Mouse (Mus musculus) CH12.LX (cell line): ENCODE results near the gene Olfr805. TPM values are rescaled to one million over a fixed set of nuclear protein-coding genes. Genes with fewer than 3 reads are reported as not detected.

ENCODE experiments used
- DNase-seq: peaks from one replicate; pipeline ENCODE4 v3.0.0-alpha.2; 2013; ENCODE audit errors: extremely low read depth
- H3K27ac ChIP-seq: 2 replicates; pipeline ENCODE4 v1.5.1; 2012; ENCODE audit warnings: low read depth, mild to moderate bottlenecking, control low read depth, moderate library complexity; ENCODE audit not compliant: insufficient read depth
- H3K27me3 ChIP-seq: replicated peaks from 2 replicates; pipeline ENCODE3; 2012; ENCODE audit warnings: inconsistent platforms
- H3K36me3 ChIP-seq, 2 experiments: replicated peaks in 1 of 2; 2 replicates each; pipeline versions ENCODE3 to v1.6.1; 2012; ENCODE audit warnings: inconsistent platforms in 1 of 2, low read length in 1 of 2, mild to moderate bottlenecking in 1 of 2, mixed read lengths in 1 of 2, moderate library complexity in 1 of 2; ENCODE audit not compliant: control insufficient read depth in 1 of 2, insufficient read depth in 1 of 2
- H3K4me1 ChIP-seq, 2 experiments: 2 replicates each; pipeline ENCODE4 v1.6.1; 2012; ENCODE audit warnings: inconsistent platforms in 1 of 2, moderate library complexity in 1 of 2; ENCODE audit not compliant: insufficient read depth in 2 of 2, control insufficient read depth in 1 of 2
- H3K4me2 ChIP-seq: 2 replicates; pipeline ENCODE4 v1.6.1; 2012; ENCODE audit warnings: low read depth, mild to moderate bottlenecking, control low read depth; ENCODE audit not compliant: poor library complexity, insufficient read depth, severe bottlenecking
- H3K4me3 ChIP-seq, 3 experiments: fragments of 150-350 bp in 1 of 3; sonication (generic) in 1 of 3; replicated peaks in 1 of 3; 2 replicates each; pipeline versions ENCODE3 to v1.5.1; 2011 to 2012; ENCODE audit warnings: low read depth in 2 of 3, low read length in 2 of 3, mild to moderate bottlenecking in 2 of 3, moderate library complexity in 2 of 3, control low read depth in 1 of 3, improper control_type of control experiment in 1 of 3, inconsistent platforms in 1 of 3, mixed read lengths in 1 of 3; ENCODE audit not compliant: poor library complexity in 1 of 3
- H3K79me2 ChIP-seq: replicated peaks from 2 replicates; pipeline ENCODE4 v1.6.1; 2012; ENCODE audit warnings: mild to moderate bottlenecking, moderate library complexity; ENCODE audit not compliant: control insufficient read depth, poor library complexity, insufficient read depth, severe bottlenecking; ENCODE audit errors: extremely low read depth
- H3K9ac ChIP-seq: 2 replicates; pipeline ENCODE4 v1.6.1; 2012; ENCODE audit warnings: low read depth, mild to moderate bottlenecking, control low read depth, moderate library complexity; ENCODE audit not compliant: insufficient read depth
- H3K9me3 ChIP-seq: replicated peaks from 2 replicates; pipeline ENCODE3; 2012; ENCODE audit warnings: low read length, inconsistent platforms, mixed read lengths
- BHLHE40 ChIP-seq: IDR thresholded peaks from 2 replicates; pipeline ENCODE4 v1.6.1; 2011; ENCODE audit warnings: mild to moderate bottlenecking, low read depth, low read length, improper control_type of control experiment
- CHD1 ChIP-seq: IDR thresholded peaks from 2 replicates; pipeline ENCODE4 v1.6.1; 2012; ENCODE audit warnings: low read depth, low read length, improper control_type of control experiment, inconsistent platforms
- CHD2 ChIP-seq: IDR thresholded peaks from 2 replicates; pipeline ENCODE4 v1.6.1; 2011; ENCODE audit warnings: low read length, improper control_type of control experiment
- EP300 ChIP-seq: IDR thresholded peaks from 2 replicates; pipeline ENCODE4 v1.6.1; 2011; ENCODE audit warnings: low read length, improper control_type of control experiment
- IRF4 ChIP-seq: IDR thresholded peaks from 2 replicates; pipeline ENCODE4 v1.6.1; 2014; ENCODE audit warnings: low read depth, mild to moderate bottlenecking, inconsistent platforms, low read length, improper control_type of control experiment
- JUN ChIP-seq: IDR thresholded peaks from 2 replicates; pipeline ENCODE4 v1.6.1; 2011; ENCODE audit warnings: low read depth, mild to moderate bottlenecking, low read length, improper control_type of control experiment, moderate library complexity; ENCODE audit not compliant: insufficient read depth
- JUND ChIP-seq: conservative IDR thresholded peaks from 2 replicates; pipeline ENCODE4 v1.6.1; 2011; ENCODE audit warnings: low read depth, low read length, improper control_type of control experiment
- MAFK ChIP-seq: IDR thresholded peaks from 2 replicates; pipeline ENCODE4 v1.6.1; 2011; ENCODE audit warnings: low read length, improper control_type of control experiment; ENCODE audit not compliant: insufficient replicate concordance
- MEF2A ChIP-seq: IDR thresholded peaks from 2 replicates; pipeline ENCODE4 v1.6.1; 2014; ENCODE audit warnings: low read depth, mild to moderate bottlenecking, inconsistent platforms, low read length, improper control_type of control experiment, borderline replicate concordance
- NELFE ChIP-seq: IDR thresholded peaks from 2 replicates; pipeline ENCODE4 v1.6.1; 2011; ENCODE audit warnings: low read depth, low read length, improper control_type of control experiment
- POLR2A ChIP-seq: IDR thresholded peaks from 2 replicates; pipeline ENCODE4 v1.6.1; 2011; ENCODE audit warnings: low read depth, mild to moderate bottlenecking, improper control_type of control experiment, low read length
- POLR2AphosphoS2 ChIP-seq: IDR thresholded peaks from 2 replicates; pipeline ENCODE4 v1.6.1; 2011; ENCODE audit warnings: low read depth, low read length, improper control_type of control experiment
- RAD21 ChIP-seq: IDR thresholded peaks from 2 replicates; pipeline ENCODE4 v1.6.1; 2011; ENCODE audit warnings: low read depth, mild to moderate bottlenecking, low read length, improper control_type of control experiment, moderate library complexity
- SIN3A ChIP-seq: IDR thresholded peaks from 2 replicates; pipeline ENCODE4 v1.6.1; 2012; ENCODE audit warnings: low read length, improper control_type of control experiment, inconsistent platforms
- UBTF ChIP-seq: IDR thresholded peaks from 2 replicates; pipeline ENCODE4 v1.6.1; 2012; ENCODE audit warnings: low read depth, mild to moderate bottlenecking, inconsistent platforms, low read length, improper control_type of control experiment, moderate library complexity
- USF1 ChIP-seq: IDR thresholded peaks from 2 replicates; pipeline ENCODE4 v1.6.1; 2014; ENCODE audit warnings: low read depth, mild to moderate bottlenecking, inconsistent platforms, low read length, improper control_type of control experiment
- ZMIZ1 ChIP-seq: IDR thresholded peaks from 2 replicates; pipeline ENCODE4 v1.6.1; 2012; ENCODE audit warnings: low read depth, mild to moderate bottlenecking, inconsistent platforms, low read length, improper control_type of control experiment
- dilution Hi-C: fragments of 300-500 bp; cut with MboI; formaldehyde crosslinking; loops from 2 replicates; pipeline ENCODE4 v1.14.3; 2020; ENCODE audit warnings: low sequenced_read_pairs; ENCODE audit not compliant: extremely low pct_unique_long_range_greater_than_20kb, extremely low pct_ligation_motif_present
- in situ Hi-C: fragments of 300-500 bp; cut with MboI; formaldehyde crosslinking; loops from 3 replicates; pipeline ENCODE4 v1.14.3; 2019; ENCODE audit warnings: low sequenced_read_pairs, low pct_ligation_motif_present, low pct_unique_long_range_greater_than_20kb, mixed read lengths
- polyA plus RNA-seq: library from polyadenylated mRNA; unstranded; fragments of >175 nt; gene quantifications from 2 replicates; pipeline ENCODE4 v1.2.1, GENCODE M21; 2012; ENCODE audit warnings: low read depth; ENCODE audit not compliant: insufficient read length
- total RNA-seq, 2 experiments: library from RNA; depleted of rRNA; stranded (reverse); fragments of 300-350 nt in 1 of 2; fragments of >200 nt in 1 of 2; gene quantifications; 2 replicates each; pipeline ENCODE4 v1.2.3; 2012 to 2014

Gene Olfr805
- total and polyA plus RNA-seq, 3 experiments = not detected

DNA sequence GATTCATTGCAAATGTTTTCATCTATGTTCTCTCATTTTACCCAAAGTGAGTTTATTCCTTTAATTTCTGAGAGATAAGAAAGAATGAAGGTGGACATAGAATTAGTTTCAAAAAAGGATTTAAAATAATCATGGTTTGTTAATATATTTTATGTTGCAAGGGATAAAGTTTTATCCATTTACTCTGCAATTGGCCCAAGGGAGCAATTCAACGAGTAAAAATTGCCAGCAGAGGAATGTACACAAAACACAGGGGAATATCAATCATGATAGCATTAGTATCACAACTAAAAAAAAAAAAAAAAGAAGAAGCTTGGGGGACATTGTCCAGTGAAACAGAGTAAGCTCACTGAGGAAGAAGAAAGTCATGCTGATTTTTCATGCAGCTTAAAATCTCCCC, 41.1 kb downstream of the Olfr805 start, which contains the start of gene Olfr802:
TSS of gene Olfr802 (minus strand) at position 101 of the 400 bp plus-strand sequence.
- Histone ChIP-seq H3K27me3 (no peaks in the 10 kb centered on the region), H3K4me2 (no peak within 1 kb of the TSS), H3K9ac (no peak within 1 kb of the TSS), H3K9me3 (no peaks in the 10 kb centered on the region), H3K4me3 (no peak within 1 kb of the TSS), H3K36me3 (no peaks in the 10 kb centered on the region), H3K27ac (no peak within 1 kb of the TSS), H3K4me1 (no peaks in the 10 kb centered on the region), H3K79me2 (no peaks in the 10 kb centered on the region)
- in situ Hi-C loops = no loop called here
- dilution Hi-C loops = no loop called here
- TF ChIP-seq USF1 (no peak), EP300 (no peak)
- no peak for DNase-seq

DNA sequence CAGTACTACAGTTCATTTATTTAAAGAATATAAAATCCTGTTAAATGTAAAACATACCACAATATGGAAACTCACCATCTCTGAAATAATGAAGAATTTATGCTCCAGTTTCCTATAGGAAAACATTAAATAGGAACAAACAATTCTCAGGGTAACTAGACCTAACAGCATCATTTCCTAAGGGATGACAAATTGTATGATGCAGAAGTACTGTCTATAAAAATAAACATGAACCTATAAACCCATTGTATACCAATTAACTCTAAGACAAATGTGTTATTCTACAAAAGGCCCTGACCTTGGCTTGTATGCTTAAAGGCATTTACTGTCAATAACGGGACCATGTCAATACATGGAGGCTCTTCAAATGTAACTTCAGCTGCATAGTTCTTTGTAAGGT, 55.4 kb downstream of the Olfr805 start, which contains the start of gene Olfr801:
TSS of gene Olfr801 (minus strand) at position 101 of the 400 bp plus-strand sequence.
- no peak within 1 kb of the TSS for H3K9ac ChIP-seq
- no peak within 1 kb of the TSS for H3K4me3 ChIP-seq
- H3K9me3 ChIP-seq = no peaks in the 10 kb centered on the region
- no peaks in the 10 kb centered on the region for H3K79me2 ChIP-seq
- H3K27ac ChIP-seq = no peak within 1 kb of the TSS
- no peaks in the 10 kb centered on the region for H3K27me3 ChIP-seq
- in situ Hi-C loops (no loop called here), dilution Hi-C loops (no loop called here)
- TF ChIP-seq POLR2AphosphoS2 (no peak), NELFE (no peak), RAD21 (no peak), POLR2A (no peak), MAFK (no peak), UBTF (no peak), MEF2A (no peak), JUN (no peak), CHD2 (no peak), SIN3A (no peak), EP300 (no peak), ZMIZ1 (no peak), IRF4 (no peak), CHD1 (no peak), BHLHE40 (no peak), JUND (no peak)
- no peak within 1 kb of the TSS for H3K4me2 ChIP-seq
- H3K36me3 ChIP-seq = no peaks in the 10 kb centered on the region
- no peak for DNase-seq
- no peaks in the 10 kb centered on the region for H3K4me1 ChIP-seq

Other genes with a start within 250 kb of the Olfr805 start
Only the 20 nearest of the 27 such genes appear.
- gene Olfr794, start 161.7 kb downstream of the Olfr805 start, total RNA-seq (2012; rRNA removed) = not detected in 2 replicates
- not detected in 2 replicates for gene Olfr794, start 161.7 kb downstream of the Olfr805 start, total RNA-seq (2014; rRNA removed)
- gene Olfr794, start 161.7 kb downstream of the Olfr805 start, polyA plus RNA-seq = not detected in 2 replicates
- gene Olfr796, start 116.8 kb downstream of the Olfr805 start, total RNA-seq (2012; rRNA removed) = not detected in 2 replicates
- not detected in 2 replicates for gene Olfr796, start 116.8 kb downstream of the Olfr805 start, total RNA-seq (2014; rRNA removed)
- gene Olfr796, start 116.8 kb downstream of the Olfr805 start, polyA plus RNA-seq = 0.07 TPM in 1 of 2 replicates, not detected in the other
- not detected in 2 replicates for gene Olfr798, start 101.4 kb downstream of the Olfr805 start, total RNA-seq (2012; rRNA removed)
- not detected in 2 replicates for gene Olfr798, start 101.4 kb downstream of the Olfr805 start, total RNA-seq (2014; rRNA removed)
- gene Olfr798, start 101.4 kb downstream of the Olfr805 start, polyA plus RNA-seq = not detected in 2 replicates
- not detected in 2 replicates for gene Olfr799, start 91.9 kb downstream of the Olfr805 start, total RNA-seq (2012; rRNA removed)
- not detected in 2 replicates for gene Olfr799, start 91.9 kb downstream of the Olfr805 start, total RNA-seq (2014; rRNA removed)
- not detected in 2 replicates for gene Olfr799, start 91.9 kb downstream of the Olfr805 start, polyA plus RNA-seq
- not detected in 2 replicates for gene Olfr800, start 71.7 kb downstream of the Olfr805 start, total RNA-seq (2012; rRNA removed)
- not detected in 2 replicates for gene Olfr800, start 71.7 kb downstream of the Olfr805 start, total RNA-seq (2014; rRNA removed)
- not detected in 2 replicates for gene Olfr800, start 71.7 kb downstream of the Olfr805 start, polyA plus RNA-seq
- gene Olfr801, start 55.5 kb downstream of the Olfr805 start, total RNA-seq (2012; rRNA removed) = not detected in 2 replicates
- not detected in 2 replicates for gene Olfr801, start 55.5 kb downstream of the Olfr805 start, total RNA-seq (2014; rRNA removed)
- not detected in 2 replicates for gene Olfr801, start 55.5 kb downstream of the Olfr805 start, polyA plus RNA-seq
- gene Olfr802, start 41.2 kb downstream of the Olfr805 start, total RNA-seq (2012; rRNA removed) = not detected in 2 replicates
- not detected in 2 replicates for gene Olfr802, start 41.2 kb downstream of the Olfr805 start, total RNA-seq (2014; rRNA removed)
- not detected in 2 replicates for gene Olfr802, start 41.2 kb downstream of the Olfr805 start, polyA plus RNA-seq
- not detected in 2 replicates for gene Olfr803, start 35.1 kb downstream of the Olfr805 start, total RNA-seq (2012; rRNA removed)
- not detected in 2 replicates for gene Olfr803, start 35.1 kb downstream of the Olfr805 start, total RNA-seq (2014; rRNA removed)
- not detected in 2 replicates for gene Olfr803, start 35.1 kb downstream of the Olfr805 start, polyA plus RNA-seq
- not detected in 2 replicates for gene Olfr804, start 26.2 kb downstream of the Olfr805 start, total RNA-seq (2012; rRNA removed)
- gene Olfr804, start 26.2 kb downstream of the Olfr805 start, total RNA-seq (2014; rRNA removed) = not detected in 2 replicates
- gene Olfr804, start 26.2 kb downstream of the Olfr805 start, polyA plus RNA-seq = not detected in 2 replicates
- not detected in 2 replicates for gene Olfr806, start 12.5 kb upstream of the Olfr805 start, total RNA-seq (2012; rRNA removed)
- not detected in 2 replicates for gene Olfr806, start 12.5 kb upstream of the Olfr805 start, total RNA-seq (2014; rRNA removed)
- not detected in 2 replicates for gene Olfr806, start 12.5 kb upstream of the Olfr805 start, polyA plus RNA-seq
- gene Olfr807, start 28.4 kb upstream of the Olfr805 start, total RNA-seq (2012; rRNA removed) = not detected in 2 replicates
- not detected in 2 replicates for gene Olfr807, start 28.4 kb upstream of the Olfr805 start, total RNA-seq (2014; rRNA removed)
- gene Olfr807, start 28.4 kb upstream of the Olfr805 start, polyA plus RNA-seq = not detected in 2 replicates
- not detected in 2 replicates for gene Olfr808, start 36.1 kb upstream of the Olfr805 start, total RNA-seq (2012; rRNA removed)
- not detected in 2 replicates for gene Olfr808, start 36.1 kb upstream of the Olfr805 start, total RNA-seq (2014; rRNA removed)
- gene Olfr808, start 36.1 kb upstream of the Olfr805 start, polyA plus RNA-seq = not detected in 2 replicates
- not detected in 2 replicates for gene Olfr809, start 45.3 kb upstream of the Olfr805 start, total RNA-seq (2012; rRNA removed)
- gene Olfr809, start 45.3 kb upstream of the Olfr805 start, total RNA-seq (2014; rRNA removed) = not detected in 2 replicates
- not detected in 2 replicates for gene Olfr809, start 45.3 kb upstream of the Olfr805 start, polyA plus RNA-seq
- not detected in 2 replicates for gene Olfr810, start 65.5 kb upstream of the Olfr805 start, total RNA-seq (2012; rRNA removed)
- gene Olfr810, start 65.5 kb upstream of the Olfr805 start, total RNA-seq (2014; rRNA removed) = not detected in 2 replicates
- not detected in 2 replicates for gene Olfr810, start 65.5 kb upstream of the Olfr805 start, polyA plus RNA-seq
- gene Olfr811, start 75.0 kb upstream of the Olfr805 start, total RNA-seq (2012; rRNA removed) = not detected in 2 replicates
- not detected in 2 replicates for gene Olfr811, start 75.0 kb upstream of the Olfr805 start, total RNA-seq (2014; rRNA removed)
- not detected in 2 replicates for gene Olfr811, start 75.0 kb upstream of the Olfr805 start, polyA plus RNA-seq
- gene Olfr812, start 116.7 kb upstream of the Olfr805 start, total RNA-seq (2012; rRNA removed) = not detected in 2 replicates
- not detected in 2 replicates for gene Olfr812, start 116.7 kb upstream of the Olfr805 start, total RNA-seq (2014; rRNA removed)
- gene Olfr812, start 116.7 kb upstream of the Olfr805 start, polyA plus RNA-seq = not detected in 2 replicates
- gene Olfr813, start 126.0 kb upstream of the Olfr805 start, total RNA-seq (2012; rRNA removed) = not detected in 2 replicates
- not detected in 2 replicates for gene Olfr813, start 126.0 kb upstream of the Olfr805 start, total RNA-seq (2014; rRNA removed)
- not detected in 2 replicates for gene Olfr813, start 126.0 kb upstream of the Olfr805 start, polyA plus RNA-seq
- not detected in 2 replicates for gene Olfr814, start 150.5 kb upstream of the Olfr805 start, total RNA-seq (2012; rRNA removed)
- gene Olfr814, start 150.5 kb upstream of the Olfr805 start, total RNA-seq (2014; rRNA removed) = not detected in 2 replicates
- gene Olfr814, start 150.5 kb upstream of the Olfr805 start, polyA plus RNA-seq = not detected in 2 replicates
- not detected in 2 replicates for gene Olfr815, start 176.5 kb upstream of the Olfr805 start, total RNA-seq (2012; rRNA removed)
- not detected in 2 replicates for gene Olfr815, start 176.5 kb upstream of the Olfr805 start, total RNA-seq (2014; rRNA removed)
- gene Olfr815, start 176.5 kb upstream of the Olfr805 start, polyA plus RNA-seq = not detected in 2 replicates
- not detected in 2 replicates for gene Olfr816, start 186.2 kb upstream of the Olfr805 start, total RNA-seq (2012; rRNA removed)
- gene Olfr816, start 186.2 kb upstream of the Olfr805 start, total RNA-seq (2014; rRNA removed) = not detected in 2 replicates
- gene Olfr816, start 186.2 kb upstream of the Olfr805 start, polyA plus RNA-seq = not detected in 2 replicates